Mouse (Mus musculus) heart, embryonic 14.5 days (tissue): Measurements from ENCODE around the gene Tulp4. TPM values are rescaled to one million over a fixed set of nuclear protein-coding genes. Genes with fewer than 3 reads are reported as not detected.
A peak's percentile ranks its signal among the peaks of the same experiment; 100 is the strongest.

Source experiments
- ATAC-seq: fragments of 200-750 bp; cut with Nextera tagmentation; 2 replicates; pipeline ENCODE4 v1.8.0; 2017; ENCODE audit warnings: low read depth, moderate TSS enrichment; ENCODE audit not compliant: insufficient number of reproducible peaks, insufficient read depth, low FRiP score
- H3K27ac ChIP-seq, 2 experiments: fragments of 200-500 bp in 1 of 2; fragments of 300-500 bp in 1 of 2; sonication (generic) in 1 of 2; replicated peaks in 1 of 2; 2 replicates each; pipeline ENCODE4 v1.5.1; 2012 to 2014; ENCODE audit warnings: low read depth in 2 of 2, low read length in 2 of 2, control low read depth in 1 of 2, mild to moderate bottlenecking in 1 of 2, mixed read lengths in 1 of 2; ENCODE audit not compliant: control insufficient read depth in 1 of 2, insufficient read depth in 1 of 2
- H3K27me3 ChIP-seq: fragments of 300-500 bp; sonication (generic); 2 replicates; pipeline ENCODE4 v1.6.1; 2014; ENCODE audit warnings: mild to moderate bottlenecking, low read length, control low read depth; ENCODE audit not compliant: control insufficient read depth, insufficient read depth
- H3K36me3 ChIP-seq: fragments of 300-500 bp; sonication (generic); 2 replicates; pipeline ENCODE4 v1.6.1; 2014; ENCODE audit warnings: mild to moderate bottlenecking, control low read depth, low read length, mixed read lengths; ENCODE audit not compliant: control insufficient read depth, insufficient read depth
- H3K4me1 ChIP-seq, 2 experiments: fragments of 200-500 bp in 1 of 2; fragments of 300-500 bp in 1 of 2; sonication (generic) in 1 of 2; 2 replicates each; pipeline ENCODE4 v1.6.1; 2012 to 2014; ENCODE audit warnings: low read length in 2 of 2, control low read depth in 1 of 2, mixed read lengths in 1 of 2; ENCODE audit not compliant: control insufficient read depth in 2 of 2, insufficient read depth in 2 of 2
- H3K4me2 ChIP-seq: fragments of 300-500 bp; sonication (generic); 2 replicates; pipeline ENCODE4 v1.6.1; 2014; ENCODE audit warnings: mild to moderate bottlenecking, low read length
- H3K4me3 ChIP-seq, 2 experiments: fragments of 200-500 bp in 1 of 2; fragments of 300-500 bp in 1 of 2; sonication (generic) in 1 of 2; 2 replicates each; pipeline ENCODE4 v1.5.1; 2012 to 2014; ENCODE audit warnings: low read length in 2 of 2, mild to moderate bottlenecking in 2 of 2, control low read depth in 1 of 2, low read depth in 1 of 2, moderate library complexity in 1 of 2; ENCODE audit not compliant: control insufficient read depth in 1 of 2, insufficient read depth in 1 of 2
- H3K9ac ChIP-seq: fragments of 300-500 bp; sonication (generic); 2 replicates; pipeline ENCODE4 v1.6.1; 2014; ENCODE audit warnings: mild to moderate bottlenecking, low read length
- H3K9me3 ChIP-seq: fragments of 300-500 bp; sonication (generic); 2 replicates; pipeline ENCODE4 v1.6.1; 2016; ENCODE audit warnings: low read length, control low read depth; ENCODE audit not compliant: control insufficient read depth
- WGBS: fragments of 180-500 bp; shearing (Covaris S2); extraction: QIAGEN DNeasy Blood & Tissue Kit; methylation state at CpG from one replicate; pipeline ENCODE4 v1.1.7; 2014; 5-methylcytosine and 5-hydroxymethylcytosine counted together
- polyA plus RNA-seq: library from polyadenylated mRNA; unstranded; fragments of >200 nt; fragmentation: Nextera tagmentation; extraction: Ambion mirVana; gene quantifications from 2 replicates; pipeline ENCODE4 v1.2.1, GENCODE M21; 2014

Tulp4 gene
- polyA plus RNA-seq, 1 experiment from 2014 or later = 61.4 TPM

DNA sequence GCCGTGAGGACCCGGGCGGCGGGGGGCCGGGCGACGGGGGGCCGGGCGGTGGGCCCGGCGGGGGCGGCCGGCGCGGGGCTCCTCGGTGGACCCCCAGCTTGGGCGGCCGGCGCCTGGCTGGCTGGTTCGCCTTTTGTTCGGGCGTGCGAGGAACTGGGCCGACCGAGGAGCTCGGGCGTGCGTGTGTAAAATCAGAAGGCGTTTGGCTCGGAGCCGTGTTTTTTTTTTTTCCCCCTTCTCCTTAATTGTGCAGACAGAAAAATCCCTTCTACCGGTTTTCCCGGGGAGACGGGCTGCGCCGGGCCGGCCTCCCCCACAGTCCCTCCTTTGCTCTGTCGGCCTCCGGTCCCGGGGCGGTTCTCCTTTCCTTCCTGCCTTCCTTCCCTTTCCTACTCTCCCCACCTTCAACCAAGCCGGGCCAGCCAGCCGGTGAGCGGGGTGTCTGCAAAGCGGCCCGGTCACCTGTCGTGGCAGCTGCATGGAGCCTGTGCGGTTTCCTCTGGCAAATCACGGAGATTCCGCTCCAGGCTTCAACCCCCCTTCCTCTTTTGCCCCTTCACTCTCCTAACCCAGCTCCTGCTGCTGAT is 871 bp downstream of the Tulp4 start:
- Histone ChIP-seq H3K9ac (peak overlapping the region; percentile 94), H3K4me1 (peaks cover 5 to 16% of the 10 kb centered on the region in 2 experiments), H3K4me3 (peak overlapping the region; percentile 89 to 92), H3K36me3 (peaks cover 10% of the 10 kb centered on the region), H3K4me2 (peak overlapping the region; percentile 86), H3K9me3 (no peaks in the 10 kb centered on the region), H3K27ac (peak overlapping the region; percentile 65 to 89), H3K27me3 (no peaks in the 10 kb centered on the region)
- ATAC-seq = 0 out of 2 replicates have a peak, but pooled peaks have one; percentile 5
- WGBS = under 1% methylated on average over 34 of the region's 50 CpGs

DNA sequence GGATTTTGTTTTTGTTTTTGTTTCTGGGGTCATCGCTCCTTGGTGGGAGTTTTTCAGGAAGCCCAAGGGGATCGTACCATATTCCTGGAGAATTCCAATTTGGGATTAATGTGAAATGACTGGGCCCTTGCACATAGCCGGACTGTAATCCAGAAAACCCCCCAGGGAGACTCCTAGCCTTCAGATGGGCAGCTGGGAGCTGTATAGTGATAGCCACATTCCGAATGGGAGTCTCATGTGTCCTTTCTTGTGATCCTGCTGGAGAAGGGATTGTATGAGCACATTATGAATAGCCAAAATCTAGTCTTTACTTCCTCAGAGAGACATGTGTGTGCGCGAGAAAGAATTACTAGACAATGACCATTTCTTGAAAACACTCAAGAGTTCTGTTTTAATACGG is 1.9 kb downstream of the Tulp4 start:
- H3K36me3 ChIP-seq = peaks cover 10% of the 10 kb centered on the region
- H3K4me1 ChIP-seq = peaks cover 5 to 16% of the 10 kb centered on the region in 2 experiments
- H3K27ac ChIP-seq = no peak overlapping the region
- peak overlapping the region; percentile 89 to 92 for H3K4me3 ChIP-seq
- H3K9ac ChIP-seq = peak overlapping the region; percentile 94
- H3K4me2 ChIP-seq = peak overlapping the region; percentile 86
- 56% methylated on average over 7 of the region's 7 CpGs for WGBS
- H3K9me3 ChIP-seq = no peaks in the 10 kb centered on the region
- H3K27me3 ChIP-seq = no peaks in the 10 kb centered on the region
- ATAC-seq = no peak

- H3K4me2 ChIP-seq = no peak overlapping the region
- H3K36me3 ChIP-seq = peaks cover 15% of the 10 kb centered on the region
- H3K9me3 ChIP-seq = no peaks in the 10 kb centered on the region
- peaks cover 5 to 16% of the 10 kb centered on the region in 2 experiments for H3K4me1 ChIP-seq
- H3K27me3 ChIP-seq = no peaks in the 10 kb centered on the region
- WGBS = 74% methylated on average over 3 of the region's 3 CpGs
- no peak overlapping the region for H3K4me3 ChIP-seq
- H3K9ac ChIP-seq = no peak overlapping the region
- no peak overlapping the region for H3K27ac ChIP-seq
- ATAC-seq = no peak
Observed at GRCm38 (mm10) chr17:6110956-6111355, 4.7 kb downstream of the Tulp4 start.

DNA sequence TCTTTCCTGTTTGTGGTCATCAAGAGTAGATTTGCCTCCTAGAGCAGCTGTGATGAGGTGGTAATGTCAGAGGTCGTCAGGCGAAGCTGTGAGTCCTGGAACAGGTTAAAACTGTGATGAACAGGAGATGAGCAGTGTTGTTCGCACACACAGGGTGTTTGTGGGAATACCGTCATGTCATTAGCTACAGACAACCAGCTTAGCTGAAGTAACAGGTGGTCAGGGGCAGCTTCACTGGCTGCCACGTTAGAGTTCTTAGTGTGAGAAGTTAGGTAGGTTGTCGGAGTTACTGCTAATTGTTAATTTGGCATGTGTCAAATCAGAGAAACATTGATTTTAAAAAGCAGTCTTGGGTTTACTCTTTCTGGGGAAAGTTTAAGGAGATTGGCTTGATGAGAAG is 7.4 kb downstream of the Tulp4 start:
- WGBS = 85% methylated on average over 6 of the region's 6 CpGs
- H3K9ac ChIP-seq = no peak overlapping the region
- H3K36me3 ChIP-seq = peaks cover 15% of the 10 kb centered on the region
- no peaks in the 10 kb centered on the region for H3K9me3 ChIP-seq
- H3K4me2 ChIP-seq = no peak overlapping the region
- H3K4me1 ChIP-seq = peaks cover 3 to 10% of the 10 kb centered on the region in 2 experiments
- H3K27ac ChIP-seq = no peak overlapping the region
- no peak overlapping the region for H3K4me3 ChIP-seq
- no peaks in the 10 kb centered on the region for H3K27me3 ChIP-seq
- no peak for ATAC-seq

GRCm38 (mm10) chr17:6115085-6115484 is 8.8 kb downstream of the Tulp4 start:
- no peaks in the 10 kb centered on the region for H3K9me3 ChIP-seq
- no peak overlapping the region for H3K9ac ChIP-seq
- ATAC-seq = no peak

DNA sequence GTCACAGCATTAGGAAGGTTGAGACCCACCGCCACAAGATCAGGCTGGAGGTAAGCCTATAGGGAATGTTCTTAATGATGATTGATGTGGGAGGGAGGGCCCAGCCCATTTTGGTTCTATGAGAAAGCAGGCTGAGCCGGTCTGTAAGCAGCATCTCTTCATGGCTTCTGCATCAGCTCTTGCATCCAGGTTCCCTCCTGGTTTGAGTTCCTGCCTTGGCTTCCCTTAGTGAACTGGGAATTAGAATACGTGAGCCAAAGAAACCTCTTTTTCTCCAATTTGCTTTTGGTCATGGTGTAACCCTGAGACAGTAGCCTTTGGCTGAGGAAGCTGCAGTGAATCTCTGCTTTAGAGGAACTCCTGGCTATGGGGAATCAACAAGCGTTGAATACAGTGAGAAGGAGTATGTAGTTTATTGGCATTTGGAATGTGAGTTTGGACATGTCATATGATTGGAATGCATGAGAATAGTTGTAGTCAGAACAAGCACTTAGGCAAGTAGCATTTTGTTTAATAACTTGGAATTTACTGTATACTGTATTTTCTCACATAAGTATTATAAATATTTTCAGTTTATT is 11.0 kb downstream of the Tulp4 start:
- no peak for ATAC-seq
- no peaks in the 10 kb centered on the region for H3K27me3 ChIP-seq
- H3K36me3 ChIP-seq = peaks cover 10% of the 10 kb centered on the region
- no peak overlapping the region for H3K4me2 ChIP-seq
- H3K4me1 ChIP-seq = peaks cover 3 to 6% of the 10 kb centered on the region in 2 experiments
- no peak overlapping the region for H3K9ac ChIP-seq
- H3K9me3 ChIP-seq = no peaks in the 10 kb centered on the region
- H3K27ac ChIP-seq = no peak overlapping the region
- WGBS = 61% methylated on average over 4 of the region's 4 CpGs
- H3K4me3 ChIP-seq = no peak overlapping the region

More at GRCm38 (mm10) chr17:6115085-6115484, 8.8 kb downstream of the Tulp4 start:
- peaks cover 8% of the 10 kb centered on the region; the same call in 1 of the 2 replicates for H3K36me3 ChIP-seq
- no peak overlapping the region for H3K4me2 ChIP-seq
- no peak overlapping the region for H3K4me3 ChIP-seq
- peaks cover 3 to 6% of the 10 kb centered on the region in 2 experiments for H3K4me1 ChIP-seq
- WGBS = 91% methylated on average over 9 of the region's 9 CpGs
- no peak overlapping the region for H3K27ac ChIP-seq
- H3K27me3 ChIP-seq = no peaks in the 10 kb centered on the region

DNA sequence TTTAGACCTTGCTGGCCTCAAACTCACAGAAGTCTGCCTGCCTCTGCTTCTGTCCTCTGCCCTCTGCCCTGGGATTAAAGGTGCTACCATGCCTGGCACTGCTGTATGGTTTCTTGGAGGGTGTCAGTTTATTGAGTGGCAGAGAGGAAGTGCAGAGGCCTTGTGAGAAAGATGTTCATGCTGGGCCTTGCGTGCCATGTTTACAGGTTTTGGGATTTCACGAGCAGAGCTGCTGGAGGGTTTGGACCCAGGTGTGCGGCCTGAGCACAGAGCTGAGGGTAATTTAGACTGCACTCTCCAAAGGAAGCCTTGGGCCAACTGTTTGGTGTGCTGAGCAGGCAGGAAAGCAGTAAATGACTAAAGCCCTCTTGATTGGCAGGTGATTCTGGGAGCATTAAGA is 11.7 kb downstream of the Tulp4 start:
- H3K4me2 ChIP-seq = no peak overlapping the region
- no peaks in the 10 kb centered on the region for H3K9me3 ChIP-seq
- peaks cover 17% of the 10 kb centered on the region for H3K36me3 ChIP-seq
- no peak overlapping the region for H3K9ac ChIP-seq
- H3K27ac ChIP-seq = no peak overlapping the region
- WGBS = 84% methylated on average over 3 of the region's 3 CpGs
- ATAC-seq = no peak
- no peak overlapping the region for H3K4me3 ChIP-seq
- H3K4me1 ChIP-seq = peaks cover 3 to 6% of the 10 kb centered on the region in 2 experiments
- no peaks in the 10 kb centered on the region for H3K27me3 ChIP-seq
